Mouse (Mus musculus): ENCODE measurements around the gene Ifitm3. TPM values are rescaled to one million over a fixed set of nuclear protein-coding genes. Genes with fewer than 3 reads are reported as not detected.

Ifitm3 gene
- total and polyA plus RNA-seq, 3 experiments = 0.25 TPM; not detected in 2

- peaks cover 4% of the 10 kb centered on the region for H3K27me3 ChIP-seq (replicated peaks)
- H3K4me2 ChIP-seq (ENCODE audit: insufficient read depth, low read depth, poor library complexity, severe bottlenecking) = no peak overlapping the region
- H3K79me2 ChIP-seq (replicated peaks; ENCODE audit: control insufficient read depth, extremely low read depth, insufficient read depth, poor library complexity, severe bottlenecking) = no peaks in the 10 kb centered on the region
- dilution Hi-C loops (cut with MboI; ENCODE audit: extremely low pct_ligation_motif_present, extremely low pct_unique_long_range_greater_than_20kb, low sequenced_read_pairs) = no loop called here
- no peak for DNase-seq (ENCODE audit: extremely low read depth)
- H3K27ac ChIP-seq (ENCODE audit: insufficient read depth, low read depth) = no peak overlapping the region
- TF ChIP-seq ZC3H11A (IDR thresholded peaks at IDR 0.05; ENCODE audit: low read depth, low read length) (no peak), ELF1 (IDR thresholded peaks at IDR 0.05; ENCODE audit: low read depth, low read length) (no peak), SMC3 (IDR thresholded peaks at IDR 0.05; ENCODE audit: low read depth, low read length) (no peak), CHD1 (IDR thresholded peaks at IDR 0.05; ENCODE audit: low read depth, low read length) (no peak), USF2 (conservative IDR thresholded peaks at IDR 0.05; ENCODE audit: low read depth, low read length) (no peak), MYC (IDR thresholded peaks at IDR 0.05; ENCODE audit: low read depth, low read length) (no peak), USF1 (IDR thresholded peaks at IDR 0.05; ENCODE audit: low read depth, low read length) (no peak), MXI1 (IDR thresholded peaks at IDR 0.05; ENCODE audit: low read depth, low read length) (no peak), ZMIZ1 (IDR thresholded peaks at IDR 0.05; ENCODE audit: low read depth, low read length) (no peak), TBP (conservative IDR thresholded peaks at IDR 0.05; ENCODE audit: low read depth, low read length) (no peak), ZNF384 (IDR thresholded peaks at IDR 0.05; ENCODE audit: low read depth, low read length) (no peak), KAT2A (IDR thresholded peaks at IDR 0.05; ENCODE audit: insufficient replicate concordance, low read length) (no peak), UBTF (IDR thresholded peaks at IDR 0.05; ENCODE audit: low read depth, low read length) (no peak), MEF2A (IDR thresholded peaks at IDR 0.05; ENCODE audit: borderline replicate concordance, low read depth, low read length) (no peak), TCF12 (IDR thresholded peaks at IDR 0.05; ENCODE audit: low read depth, low read length) (no peak), CTCF (conservative IDR thresholded peaks at IDR 0.05 in 1 of 2, IDR thresholded peaks at IDR 0.05 in 1 of 2; ENCODE audit: low read depth in 2 of 2, low read length in 2 of 2) (no peak), POLR2AphosphoS2 (IDR thresholded peaks at IDR 0.05; ENCODE audit: low read depth, low read length) (no peak), POLR2A (IDR thresholded peaks at IDR 0.05; ENCODE audit: low read depth, low read length) (no peak), MAZ (IDR thresholded peaks at IDR 0.05; ENCODE audit: low read depth, low read length) (no peak), E2F4 (IDR thresholded peaks at IDR 0.05; ENCODE audit: insufficient replicate concordance, low read depth, low read length) (no peak)
- H3K4me3 ChIP-seq (replicated peaks in 1 of 3; ENCODE audit: low read depth in 2 of 3, low read length in 2 of 3, poor library complexity in 1 of 3) = no peak overlapping the region
- H3K36me3 ChIP-seq (replicated peaks in 1 of 2; ENCODE audit: control insufficient read depth in 1 of 2, insufficient read depth in 1 of 2, low read length in 1 of 2) = no peaks in the 10 kb centered on the region
- H3K4me1 ChIP-seq (ENCODE audit: control insufficient read depth in 1 of 2, insufficient read depth in 2 of 2) = no peaks in the 10 kb centered on the region; a peak in 1 of 4 replicates
- H3K9ac ChIP-seq (ENCODE audit: insufficient read depth, low read depth) = no peak overlapping the region
- in situ Hi-C loops (cut with MboI; ENCODE audit: low pct_ligation_motif_present, low pct_unique_long_range_greater_than_20kb, low sequenced_read_pairs) = no loop called here
- no peaks in the 10 kb centered on the region for H3K9me3 ChIP-seq (replicated peaks; ENCODE audit: low read length)
These were observed 22.0 kb upstream of the Ifitm3 start for GRCm38 (mm10) chr7:141032458-141033167.

GRCm38 (mm10) chr7:141030390-141030789 lies 19.8 kb upstream of the Ifitm3 start:
- Histone ChIP-seq H3K79me2 (replicated peaks; ENCODE audit: control insufficient read depth, extremely low read depth, insufficient read depth, poor library complexity, severe bottlenecking) (no peaks in the 10 kb centered on the region), H3K9me3 (replicated peaks; ENCODE audit: low read length) (no peaks in the 10 kb centered on the region), H3K9ac (ENCODE audit: insufficient read depth, low read depth) (no peak overlapping the region), H3K27ac (ENCODE audit: insufficient read depth, low read depth) (no peak overlapping the region), H3K4me1 (ENCODE audit: control insufficient read depth in 1 of 2, insufficient read depth in 2 of 2) (peaks cover 0 to 5% of the 10 kb centered on the region in 2 experiments; a peak in 3 of 4 replicates), H3K4me3 (replicated peaks in 1 of 3; ENCODE audit: low read depth in 2 of 3, low read length in 2 of 3, poor library complexity in 1 of 3) (no peak overlapping the region), H3K36me3 (replicated peaks in 1 of 2; ENCODE audit: control insufficient read depth in 1 of 2, insufficient read depth in 1 of 2, low read length in 1 of 2) (no peaks in the 10 kb centered on the region), H3K27me3 (replicated peaks) (no peaks in the 10 kb centered on the region), H3K4me2 (ENCODE audit: insufficient read depth, low read depth, poor library complexity, severe bottlenecking) (no peak overlapping the region)
- dilution Hi-C loops (cut with MboI; ENCODE audit: extremely low pct_ligation_motif_present, extremely low pct_unique_long_range_greater_than_20kb, low sequenced_read_pairs) (no loop called here), in situ Hi-C loops (cut with MboI; ENCODE audit: low pct_ligation_motif_present, low pct_unique_long_range_greater_than_20kb, low sequenced_read_pairs) (no loop called here)
- DNase-seq (ENCODE audit: extremely low read depth) = no peak
- TF ChIP-seq MAX (IDR thresholded peaks at IDR 0.05; ENCODE audit: low read length) (no peak), MAZ (IDR thresholded peaks at IDR 0.05; ENCODE audit: low read depth, low read length) (no peak), MYC (IDR thresholded peaks at IDR 0.05; ENCODE audit: low read depth, low read length) (no peak), SMC3 (IDR thresholded peaks at IDR 0.05; ENCODE audit: low read depth, low read length) (no peak), CHD1 (IDR thresholded peaks at IDR 0.05; ENCODE audit: low read depth, low read length) (no peak), KAT2A (IDR thresholded peaks at IDR 0.05; ENCODE audit: insufficient replicate concordance, low read length) (no peak), TBP (conservative IDR thresholded peaks at IDR 0.05; ENCODE audit: low read depth, low read length) (no peak), ETS1 (conservative IDR thresholded peaks at IDR 0.05; ENCODE audit: low read depth, low read length) (no peak), MXI1 (IDR thresholded peaks at IDR 0.05; ENCODE audit: low read depth, low read length) (no peak)
